Mouse (Mus musculus) stomach, postnatal 0 days (tissue): Measurements from ENCODE around the gene Coro7.

Source experiments
- CTCF ChIP-seq: IDR thresholded peaks from 2 replicates; pipeline ENCODE4 v1.5.1; 2016; ENCODE audit warnings: antibody characterized with exemption, low read depth, mild to moderate bottlenecking, moderate library complexity
- EP300 ChIP-seq: optimal IDR thresholded peaks from 2 replicates; pipeline ENCODE3; 2016; ENCODE audit warnings: antibody characterized with exemption

- TF ChIP-seq CTCF: no peak
- no peak for TF ChIP-seq EP300
These were observed 29.9 kb downstream of the Coro7 start for GRCm38 (mm10) chr16:4649692-4650091.
